Comparison of ENCODE assay signal across 32 mouse cellular contexts in genomic region chr17:86381464-86381863, GRCm38 (mm10).
"Had no signal": no experiment of that assay in that cellular context is flagged by ENCODE, and none has a peak within 500 bp of the region (broad histone marks: within the 10 kb centered on the region; RNA-seq: fewer than 3 reads in every experiment).

No protein-coding gene starts in this region.

- H3K9ac ChIP-seq: heart, embryonic 13.5 days; heart, embryonic 15.5 days; hindbrain, embryonic 12.5 days; hindbrain, embryonic 13.5 days; hindbrain, embryonic 14.5 days; hindbrain, embryonic 15.5 days; intestine, embryonic 15.5 days; kidney, embryonic 15.5 days had no signal

- DNase-seq: heart, postnatal 10 days; heart, postnatal 14 days; heart, postnatal 36 days; heart, postnatal 4 days; kidney, adult 11 months; kidney, adult 18-20 months; kidney, adult 2 months; kidney, adult 8-10 months; kidney, adult 9 months; kidney, postnatal 10 days; kidney, postnatal 14 days; kidney, postnatal 25 days; kidney, postnatal 36 days; kidney, postnatal 4 days; layer of hippocampus, adult 9-11 months; layer of hippocampus, postnatal 36 days had no signal

- H3K27ac ChIP-seq: heart, embryonic 13.5 days; heart, embryonic 15.5 days; hindbrain, embryonic 10.5 days; hindbrain, embryonic 12.5 days; hindbrain, embryonic 13.5 days; hindbrain, embryonic 14.5 days; hindbrain, embryonic 15.5 days; hindbrain, postnatal 0 days; intestine, embryonic 15.5 days; left cerebral cortex, adult 2 months had no signal

- H3K9me3 ChIP-seq: heart, embryonic 13.5 days; heart, embryonic 15.5 days; hindbrain, embryonic 10.5 days; hindbrain, embryonic 12.5 days; hindbrain, embryonic 13.5 days; hindbrain, embryonic 15.5 days; intestine, embryonic 15.5 days; kidney, embryonic 15.5 days had no signal

- H3K27me3 ChIP-seq: heart, embryonic 13.5 days; heart, embryonic 15.5 days; hindbrain, embryonic 12.5 days; hindbrain, embryonic 13.5 days; hindbrain, embryonic 15.5 days; intestine, embryonic 15.5 days; kidney, embryonic 15.5 days had no signal

- ATAC-seq: hindbrain, embryonic 16.5 days; hindbrain, postnatal 0 days; inflammation-experienced regulatory T-cells, adult 6 months; intestine, embryonic 15.5 days; intestine, embryonic 16.5 days; intestine, postnatal 0 days had no signal

- H3K4me3 ChIP-seq: heart, embryonic 13.5 days; heart, embryonic 15.5 days; hindbrain, embryonic 10.5 days; hindbrain, embryonic 12.5 days; hindbrain, embryonic 13.5 days; hindbrain, embryonic 15.5 days; intestine, embryonic 15.5 days; kidney, embryonic 15.5 days; layer of hippocampus, adult 2 months; left cerebral cortex, adult 2 months had no signal

- H3K36me3 ChIP-seq: heart, embryonic 13.5 days; heart, embryonic 15.5 days; hindbrain, embryonic 10.5 days; hindbrain, embryonic 12.5 days; hindbrain, embryonic 13.5 days; hindbrain, embryonic 15.5 days; intestine, embryonic 15.5 days; kidney, embryonic 15.5 days had no signal

- H3K4me2 ChIP-seq: heart, embryonic 13.5 days; heart, embryonic 15.5 days; hindbrain, embryonic 12.5 days; hindbrain, embryonic 13.5 days; hindbrain, embryonic 14.5 days; hindbrain, embryonic 15.5 days; intestine, embryonic 15.5 days; kidney, embryonic 15.5 days had no signal
